Mouse (Mus musculus) adipocyte (in vitro differentiated cells): ENCODE measurements around the gene Ddo.
A peak's percentile ranks its signal among the peaks of the same experiment; 100 is the strongest.

ENCODE experiments used
- DNase-seq: peaks from one replicate; pipeline ENCODE4 v3.0.0-alpha.2; 2016; ENCODE audit warnings: low spot score

Gene Ddo

DNA sequence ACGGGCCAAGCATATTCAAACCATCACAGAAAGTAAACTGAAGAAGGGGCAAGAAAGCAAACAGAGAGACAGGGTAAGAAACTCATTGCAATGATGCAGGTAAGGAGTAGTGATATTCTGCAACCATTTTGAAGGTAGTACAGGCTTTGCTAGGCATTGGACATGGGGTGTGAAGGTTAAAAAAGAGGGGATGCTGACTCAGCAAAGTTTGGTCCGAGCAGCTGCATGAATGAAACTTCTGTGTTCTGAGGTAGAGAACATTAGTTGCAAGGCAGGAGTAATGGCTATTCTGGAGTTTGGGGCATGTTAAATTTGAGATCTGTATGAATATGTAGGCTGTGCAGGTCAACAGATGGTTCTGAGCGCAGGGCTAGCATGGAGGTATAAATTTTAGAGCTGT is 35.5 kb downstream of the Ddo start:
- no peak for DNase-seq

DNA sequence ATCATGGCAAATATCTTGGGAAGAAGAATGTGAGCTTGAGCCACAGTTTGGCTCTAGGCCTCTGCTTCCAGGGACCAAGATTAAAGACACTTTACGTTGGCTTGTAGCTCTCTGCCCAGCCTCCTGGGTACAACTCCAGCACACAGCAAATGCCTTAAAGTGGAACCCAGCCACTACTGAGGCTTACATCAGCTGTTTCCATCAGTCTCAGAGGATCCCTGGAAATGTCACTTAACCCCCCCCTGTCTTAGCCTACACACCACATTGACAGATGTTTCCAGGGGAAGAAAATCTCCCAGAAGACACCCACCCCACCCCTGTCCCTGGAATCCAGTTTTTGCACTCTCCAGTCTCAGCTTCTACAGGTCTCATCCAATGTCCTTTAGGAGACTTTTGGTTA is 37.1 kb downstream of the Ddo start:
- no peak for DNase-seq

DNA sequence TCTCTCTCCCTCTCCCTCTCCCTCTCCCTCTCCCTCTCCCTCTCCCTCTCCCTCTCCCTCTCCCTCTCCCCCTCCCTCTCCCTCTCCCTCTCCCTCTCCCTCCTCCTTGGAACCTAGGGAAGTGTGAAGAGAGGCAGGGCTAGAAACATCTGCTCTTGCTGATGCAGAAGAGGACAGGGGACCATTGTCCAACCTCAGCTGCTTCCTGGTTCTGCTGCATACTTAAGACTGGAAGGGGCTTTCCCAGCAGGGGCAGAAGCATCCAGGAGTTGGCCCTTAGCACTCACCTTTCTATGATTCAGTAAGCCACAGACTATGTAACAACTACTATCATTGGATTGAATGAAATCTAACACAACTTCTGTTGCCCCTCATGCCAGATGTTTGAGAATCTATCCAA is 38.8 kb downstream of the Ddo start:
- no peak for DNase-seq

DNA sequence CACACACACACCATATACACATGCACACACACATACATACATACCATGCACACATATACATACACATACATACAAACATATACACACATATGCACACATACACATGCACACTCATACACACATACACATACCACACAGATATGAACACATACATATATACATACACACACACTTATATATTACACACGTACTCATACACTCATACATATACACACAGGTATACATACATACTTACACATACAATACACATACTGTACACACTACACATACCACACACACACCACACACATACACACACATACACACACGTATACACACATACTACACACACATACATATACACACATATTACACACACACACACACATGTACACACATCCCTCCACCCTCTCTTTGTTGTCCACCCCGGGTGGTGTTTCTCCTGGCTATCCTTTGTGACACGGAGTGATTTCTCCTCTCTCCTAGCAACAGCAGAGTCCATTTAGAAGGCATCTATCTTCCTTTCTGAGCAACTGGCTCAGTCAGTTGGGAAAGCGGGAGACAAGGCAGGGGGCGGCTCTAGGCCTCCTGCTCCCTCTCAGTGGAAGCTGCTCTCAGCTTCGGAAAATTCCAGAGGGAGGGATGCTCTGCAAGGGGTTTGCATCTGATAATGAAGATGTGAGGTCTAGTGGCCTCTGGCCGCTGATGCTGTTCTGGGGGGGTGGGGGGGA is 42.9 kb downstream of the Ddo start:
- no peak for DNase-seq

DNA sequence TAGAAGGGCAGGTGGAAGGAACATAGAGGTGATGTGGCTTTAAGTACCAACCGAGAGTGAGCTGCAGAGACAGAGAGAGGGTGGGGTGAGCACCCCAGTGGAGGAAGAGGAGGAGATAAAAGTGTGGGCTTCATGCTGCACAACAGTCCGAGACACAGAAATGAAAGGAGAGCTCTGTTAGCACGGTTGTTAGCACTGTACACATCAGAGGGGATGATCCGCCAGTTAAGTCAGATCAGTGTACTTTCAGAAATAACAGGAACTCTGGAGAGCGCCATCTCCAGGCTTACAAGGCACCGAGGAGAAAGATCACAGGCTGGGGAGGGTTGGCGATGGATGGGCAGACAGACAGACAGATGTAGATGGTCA is 43.5 kb downstream of the Ddo start:
- DNase-seq: no peak

DNA sequence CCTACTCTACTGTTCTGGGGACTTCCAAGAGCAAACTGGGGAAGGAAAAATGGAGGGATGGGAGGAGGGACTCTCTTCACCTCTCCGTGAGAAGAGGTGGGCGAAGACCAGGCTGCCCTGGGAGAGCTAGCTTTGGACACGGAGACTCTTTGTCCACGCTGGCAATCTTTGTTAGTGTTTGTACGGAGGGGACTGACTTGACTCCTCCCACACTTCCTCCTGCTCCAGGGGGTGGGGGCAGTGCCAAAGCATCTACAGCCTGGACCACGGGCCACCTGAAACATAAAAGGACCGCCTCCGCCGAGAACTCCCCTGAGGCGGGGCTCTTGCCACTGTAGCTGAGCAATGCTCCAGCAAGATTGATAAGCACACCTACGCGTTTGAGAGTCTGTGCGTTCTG is 44.3 kb downstream of the Ddo start:
- DNase-seq: no peak

DNA sequence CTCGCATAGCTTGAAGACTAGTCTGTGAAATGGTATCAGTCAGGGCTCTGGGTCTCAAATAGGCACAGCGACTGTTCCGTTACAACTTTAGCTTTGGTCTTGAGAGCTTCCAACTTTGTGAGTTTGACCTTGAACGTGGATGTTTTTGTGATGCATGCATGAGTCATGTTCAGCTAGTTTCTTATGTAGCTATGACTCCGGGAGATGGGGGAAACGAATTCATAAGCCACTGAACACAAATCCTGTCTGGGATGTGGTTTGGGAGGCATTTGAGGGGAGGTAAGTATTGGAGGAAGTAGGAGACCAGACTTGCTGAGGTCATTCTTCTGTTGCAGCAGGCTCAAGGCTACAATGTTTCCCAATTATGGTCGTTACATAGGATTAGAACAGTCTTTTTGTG is 46.1 kb downstream of the Ddo start:
- DNase-seq: no peak

DNA sequence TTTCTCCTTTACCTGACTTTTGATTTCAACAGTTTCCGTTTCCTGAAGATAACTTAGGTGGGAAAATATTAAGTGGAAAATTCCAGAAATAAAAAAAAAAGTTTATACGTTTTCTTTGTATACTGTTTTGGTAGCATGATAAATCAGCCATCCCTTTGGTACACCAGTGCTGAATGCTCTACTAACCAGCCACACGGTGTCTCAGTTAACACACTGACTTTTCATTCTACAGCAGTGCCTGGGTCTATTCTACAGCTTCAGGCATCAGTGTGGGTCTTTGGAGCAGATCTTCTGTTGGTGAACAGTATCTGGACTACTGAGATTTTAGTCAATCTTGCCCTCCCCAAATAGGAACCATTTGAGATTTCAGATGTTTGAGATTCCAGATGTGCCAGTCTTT is 48.7 kb downstream of the Ddo start:
- DNase-seq: peak; percentile 17

DNA sequence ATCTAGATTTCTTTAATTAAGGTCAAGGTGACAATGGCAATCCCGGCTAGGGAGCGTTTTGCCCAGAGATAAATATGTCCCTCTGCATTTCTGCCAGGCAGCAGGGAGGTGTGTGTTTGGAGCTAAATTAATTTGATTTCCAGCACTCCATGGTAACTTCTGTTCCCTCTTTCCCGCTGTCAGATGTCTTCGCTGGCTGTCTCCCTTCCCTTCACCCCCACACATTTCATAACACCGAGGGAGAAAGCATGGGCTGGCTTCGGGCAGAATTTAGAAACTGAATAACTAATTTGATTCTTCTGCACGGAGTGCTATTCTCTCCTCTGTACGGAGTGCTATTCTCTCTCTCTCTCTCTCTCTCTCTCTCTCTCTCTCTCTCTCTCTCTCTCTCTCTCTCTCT is 52.7 kb downstream of the Ddo start:
- DNase-seq: no peak

DNA sequence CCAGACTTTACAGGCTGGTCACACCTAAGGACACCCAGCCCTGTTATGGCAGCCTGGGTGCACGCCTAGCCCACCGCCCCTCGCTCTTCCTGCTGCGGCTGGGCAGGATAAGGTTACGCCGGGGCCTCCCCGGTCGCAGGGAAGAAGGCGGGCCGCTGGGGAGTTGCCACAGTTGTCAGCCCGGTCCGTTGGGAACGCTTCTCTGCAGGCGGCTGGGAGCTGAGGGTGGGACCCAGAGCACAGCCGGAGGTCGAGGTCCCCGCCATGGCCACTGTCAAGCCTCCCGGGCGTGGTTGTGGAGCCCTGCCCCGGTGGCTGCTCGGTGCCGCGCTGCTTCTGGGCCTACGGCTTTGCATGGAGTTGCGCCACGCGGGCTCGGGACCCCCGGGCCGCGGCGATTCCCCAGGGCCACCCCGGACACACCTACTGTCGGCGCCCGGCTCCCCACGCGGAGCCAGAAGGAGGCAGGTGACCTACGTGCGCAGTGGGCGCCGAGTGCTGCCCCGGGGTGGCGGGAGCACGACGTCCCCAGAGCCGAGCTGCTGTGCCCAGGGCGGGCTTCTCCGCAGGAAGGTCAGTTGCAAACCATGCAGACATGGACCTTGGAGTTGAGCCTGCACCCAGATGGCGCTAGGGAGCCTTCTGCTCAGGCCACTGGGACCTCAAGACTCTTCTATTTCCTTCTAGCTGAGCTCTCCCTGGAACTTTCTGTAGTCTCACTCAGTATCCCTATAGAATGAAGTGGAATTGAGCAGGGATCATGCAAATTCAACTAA is 53.5 kb downstream of the Ddo start, which contains the start of gene Mettl24:
TSS of gene Mettl24 (plus strand) at position 191 of the 776 bp plus-strand sequence.
- DNase-seq: peak; percentile 35

DNA sequence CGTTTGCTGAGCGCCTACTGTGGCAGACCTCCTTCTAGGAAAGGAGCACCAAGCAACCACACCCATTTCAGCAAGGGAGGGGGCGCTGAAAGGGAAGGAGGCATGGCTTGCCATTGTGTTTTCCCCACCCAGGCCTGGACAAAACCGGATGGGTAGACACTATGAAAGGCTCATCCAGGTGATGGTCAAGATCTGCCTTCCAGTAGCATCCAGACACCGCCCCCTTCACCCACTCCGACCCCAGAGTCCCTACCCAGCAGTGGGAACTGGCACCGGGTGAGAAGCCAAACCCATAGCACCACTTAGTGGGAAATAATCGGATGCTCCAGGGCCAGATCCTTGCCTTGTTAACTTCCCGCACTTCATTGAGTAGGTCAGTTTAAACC is 54.0 kb downstream of the Ddo start:
- no peak for DNase-seq

DNA sequence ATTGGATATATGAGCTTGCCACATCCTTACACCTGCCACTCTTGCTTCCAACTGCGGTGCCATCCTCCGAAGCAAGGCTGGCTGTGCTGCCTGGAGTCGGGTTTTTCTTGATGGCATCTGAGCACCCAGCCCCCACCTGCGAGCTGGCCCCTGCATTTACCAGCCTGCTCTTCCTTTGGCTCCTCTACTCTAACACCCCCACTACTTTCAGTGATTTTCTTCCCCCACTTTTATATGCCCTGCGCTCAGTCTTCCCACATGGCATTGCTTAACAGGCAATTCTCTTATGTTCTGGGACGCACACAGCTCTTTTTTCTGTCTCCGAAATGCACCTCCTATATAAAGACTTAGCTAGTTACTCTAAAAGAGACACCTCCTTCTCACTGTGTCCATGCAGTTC is 54.5 kb downstream of the Ddo start:
- no peak for DNase-seq

DNA sequence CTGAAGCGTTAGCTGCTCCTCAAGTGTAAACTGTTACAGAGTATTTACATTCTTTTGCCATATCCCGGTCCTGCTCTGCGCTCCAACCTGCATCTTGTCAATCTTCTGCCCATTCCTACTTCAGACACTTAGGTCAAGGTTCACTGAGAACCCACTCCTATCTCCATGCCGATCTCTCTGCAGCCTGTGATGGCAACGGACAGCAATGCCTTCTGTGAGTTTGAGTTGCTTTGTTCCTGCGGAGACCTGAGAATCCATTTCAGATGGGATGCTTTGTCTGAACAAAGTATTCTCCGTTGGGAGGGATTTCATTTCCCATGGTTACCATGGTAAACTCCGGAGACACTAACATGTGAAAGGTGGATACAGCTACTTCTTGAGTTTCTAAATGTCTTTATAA is 55.8 kb downstream of the Ddo start:
- DNase-seq: no peak

DNA sequence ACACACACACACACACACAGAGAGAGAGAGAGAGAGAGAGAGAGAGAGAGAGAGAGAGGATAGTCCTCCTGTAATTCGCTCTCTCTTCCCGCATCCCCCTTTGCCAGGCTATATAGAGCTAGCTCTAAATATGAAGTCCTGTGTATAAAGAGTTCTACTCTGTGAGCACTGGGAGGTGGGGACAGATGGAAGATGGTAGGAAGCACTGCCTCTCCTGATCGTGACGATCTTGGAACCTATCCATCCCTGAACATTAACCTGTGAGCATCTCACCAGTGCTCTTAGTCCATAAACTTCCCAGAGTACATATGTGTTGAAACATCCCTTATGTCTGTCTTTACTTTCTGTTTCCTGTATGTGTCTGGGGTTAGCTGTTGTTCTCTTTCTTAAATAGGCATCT is 57.2 kb downstream of the Ddo start:
- DNase-seq: no peak

DNA sequence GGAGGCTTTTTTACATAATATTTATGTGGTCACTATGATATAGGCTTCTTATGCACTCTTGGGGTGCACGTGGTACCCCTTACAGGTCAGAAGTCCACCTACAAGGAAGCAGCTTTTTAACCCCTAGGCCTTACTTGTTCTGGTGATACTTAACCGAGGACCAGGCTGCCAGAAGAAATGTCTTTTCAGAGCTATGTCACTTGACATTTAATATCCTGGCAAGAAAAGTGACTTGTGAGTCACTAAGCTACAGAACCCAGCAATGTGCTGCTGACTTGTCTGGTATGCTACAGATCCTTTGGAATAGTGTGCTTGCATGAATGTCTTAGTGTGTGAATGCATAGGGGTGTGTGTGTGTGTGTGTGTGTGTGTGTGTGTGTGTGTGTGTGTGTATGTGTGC is 57.6 kb downstream of the Ddo start:
- DNase-seq: peak; percentile 26

DNA sequence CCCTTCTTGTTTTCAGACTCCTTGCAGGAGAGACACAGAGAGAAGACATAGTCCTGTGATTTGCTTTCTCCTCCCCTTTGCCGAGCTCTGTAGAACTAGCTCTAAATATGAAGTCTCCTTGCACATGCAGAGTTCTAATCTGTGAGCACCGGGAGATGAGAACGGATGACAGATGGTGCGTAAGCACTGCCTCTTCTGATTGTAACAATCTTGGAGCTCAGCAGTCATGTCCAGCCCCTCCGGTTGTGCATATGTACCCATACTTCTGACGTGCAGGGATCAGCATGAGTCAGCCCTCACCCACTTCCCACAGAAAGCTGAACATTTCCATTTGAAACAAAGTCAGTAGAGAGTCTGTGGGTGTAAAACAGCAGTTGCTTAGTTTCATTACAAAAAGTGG is 58.5 kb downstream of the Ddo start:
- no peak for DNase-seq

DNA sequence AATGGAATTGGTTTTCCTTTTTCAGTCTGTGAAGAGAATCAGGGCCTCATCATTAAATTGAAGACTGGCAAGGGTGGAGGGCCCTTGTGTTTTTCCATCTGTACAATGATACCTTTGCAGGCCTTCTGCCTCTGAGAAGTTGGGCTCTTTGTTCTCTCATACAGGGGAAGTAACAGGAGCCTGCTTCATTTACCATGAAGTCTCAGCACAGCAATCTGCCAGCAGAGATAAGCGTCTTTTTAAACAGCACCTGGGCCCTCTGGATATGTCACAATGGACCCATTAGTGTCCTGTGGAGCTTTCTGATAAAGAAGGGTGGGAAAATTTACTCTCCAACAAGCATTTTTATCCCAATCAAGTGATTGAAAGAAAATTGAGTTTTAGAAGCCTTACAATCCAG is 59.1 kb downstream of the Ddo start:
- DNase-seq: no peak

DNA sequence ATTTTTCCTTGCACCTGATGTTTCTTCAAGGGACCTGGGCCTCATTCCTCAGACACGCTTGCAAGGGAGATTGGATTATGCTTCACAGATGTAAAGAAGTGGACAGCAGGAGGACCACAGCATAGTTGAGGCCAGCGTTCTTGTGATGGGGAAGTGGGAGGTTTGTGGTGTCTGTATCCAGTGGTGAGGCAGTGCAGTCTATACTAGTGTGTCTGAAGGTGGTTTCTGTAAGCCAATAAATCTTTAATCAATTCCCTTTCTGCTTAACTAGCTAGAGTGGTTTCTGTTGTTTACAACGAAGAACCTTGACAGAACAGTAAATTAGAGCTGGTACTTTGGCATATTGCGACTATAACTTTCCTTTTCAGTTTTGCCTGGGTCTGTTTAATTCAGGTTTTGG is 68.8 kb downstream of the Ddo start:
- no peak for DNase-seq

DNA sequence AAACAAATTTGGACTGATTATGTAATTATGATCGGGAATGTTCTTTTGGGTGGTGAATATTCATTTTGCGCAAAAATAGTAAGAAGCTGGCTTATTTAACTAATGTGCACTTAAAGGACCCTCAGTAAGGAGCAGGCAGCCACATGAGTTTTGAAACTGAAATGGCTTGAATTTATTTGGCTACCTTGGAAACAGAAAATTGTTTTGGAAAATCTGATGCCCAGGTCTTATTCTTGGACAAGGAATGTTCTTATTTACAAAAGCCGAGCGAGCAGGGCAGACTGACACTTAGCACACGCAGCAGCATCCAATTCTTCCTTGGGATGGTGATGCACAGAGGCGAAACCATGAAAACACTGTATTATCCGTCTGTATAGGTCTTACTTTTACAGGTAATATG is 81.3 kb downstream of the Ddo start:
- no peak for DNase-seq

DNA sequence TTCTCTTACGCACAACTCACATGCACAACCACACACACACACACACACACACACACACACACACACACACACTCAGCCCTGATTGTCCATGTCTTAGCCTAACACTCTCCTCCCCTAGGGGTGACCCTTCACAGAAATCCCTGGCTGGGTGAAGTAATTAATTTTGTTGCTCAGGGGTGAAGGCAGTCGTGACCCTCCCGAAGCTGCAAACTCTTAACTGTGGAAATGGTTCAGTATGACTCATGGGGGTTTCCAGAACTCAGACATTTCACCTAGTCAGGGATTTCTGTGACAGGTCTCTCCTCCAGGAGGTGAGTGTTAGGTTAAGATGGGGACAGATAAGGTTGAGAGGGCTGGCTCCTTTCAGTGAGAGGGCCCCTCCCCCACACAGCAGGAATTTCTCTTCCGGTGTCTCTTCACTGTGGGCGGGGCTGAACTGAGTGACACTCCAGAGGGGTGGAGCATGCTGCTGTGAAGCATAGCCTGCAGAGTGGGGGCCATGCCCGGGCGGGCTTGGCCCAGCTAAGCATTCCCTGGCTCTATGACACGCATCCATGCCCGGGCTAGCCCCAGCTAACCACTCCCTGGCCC is 83.3 kb downstream of the Ddo start:
- DNase-seq: peak; percentile 57

DNA sequence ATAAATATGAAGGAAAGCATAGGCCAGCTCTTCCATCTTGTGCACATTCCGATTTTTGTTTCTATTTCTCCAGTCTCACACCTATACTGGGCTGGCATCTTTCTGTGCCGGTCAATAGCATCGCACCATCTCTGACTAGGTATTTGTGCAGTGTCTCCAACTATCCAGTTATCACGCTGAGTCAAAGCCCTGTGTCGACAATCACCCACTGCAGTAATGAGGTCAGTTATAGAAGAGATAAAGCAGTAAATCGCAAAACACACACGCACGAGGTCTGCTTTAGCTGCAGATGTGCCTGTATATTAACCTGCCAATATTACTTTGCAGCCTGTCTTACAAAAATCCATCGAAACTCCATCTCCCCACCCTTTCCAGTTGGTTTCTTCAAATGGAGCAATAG is 84.0 kb downstream of the Ddo start:
- no peak for DNase-seq

DNA sequence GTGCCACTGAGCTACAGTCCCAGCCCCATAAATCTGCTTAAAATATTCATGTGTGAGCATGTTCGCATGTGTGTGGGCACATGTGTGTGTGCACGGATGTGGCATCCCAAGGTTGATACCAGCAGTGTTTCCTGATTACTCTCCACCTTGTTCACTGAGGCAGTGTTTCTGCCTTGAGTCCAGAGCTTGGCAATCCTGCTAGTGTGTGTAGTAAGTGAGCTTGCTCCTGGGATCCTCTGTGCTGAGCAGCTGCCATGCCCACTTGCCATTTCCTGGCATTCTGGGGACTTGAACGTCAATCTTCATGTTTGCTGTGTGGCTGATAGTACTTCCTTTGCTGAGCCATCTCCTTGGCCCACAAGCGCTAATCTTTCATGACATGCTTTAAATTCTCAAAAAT is 85.3 kb downstream of the Ddo start:
- no peak for DNase-seq

DNA sequence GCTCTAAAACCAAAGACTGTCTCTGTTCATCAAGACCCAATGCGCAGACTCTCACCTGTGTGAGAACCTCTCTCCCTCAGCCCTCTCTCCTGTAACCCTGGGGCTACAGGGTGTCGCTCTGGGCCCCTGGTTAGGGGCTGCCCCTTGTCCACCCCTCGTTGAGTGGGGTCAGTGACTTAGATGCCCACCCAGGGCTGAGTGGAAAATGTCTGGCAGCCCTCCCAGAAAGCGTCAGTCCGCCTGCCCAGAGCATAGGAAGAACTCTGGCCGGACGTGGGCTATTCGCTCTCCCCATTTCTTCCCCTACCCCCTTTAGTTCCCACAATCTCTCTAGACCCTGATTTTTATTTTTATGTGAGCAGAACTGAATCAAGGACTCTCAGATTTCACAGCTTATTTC is 86.5 kb downstream of the Ddo start:
- DNase-seq: no peak

DNA sequence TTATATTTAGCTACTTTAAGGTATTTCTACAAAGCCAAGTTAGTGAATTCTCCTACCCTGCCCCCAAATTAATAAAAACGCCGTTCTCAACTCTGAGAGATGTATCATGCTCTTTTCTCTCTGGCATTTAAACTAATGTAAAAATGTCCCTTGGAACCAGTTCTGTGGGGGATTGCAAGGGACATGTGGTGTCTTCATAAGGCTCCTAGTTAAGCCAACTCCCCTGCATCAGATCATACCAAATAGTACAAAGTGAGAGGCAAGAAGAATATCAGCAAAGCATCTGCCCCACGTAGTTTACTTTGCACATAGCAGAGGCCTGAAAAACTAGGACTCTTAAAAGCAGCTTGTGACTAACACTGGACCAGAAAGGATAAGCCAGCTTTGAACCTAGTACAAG is 86.9 kb downstream of the Ddo start:
- DNase-seq: no peak
